Mouse (Mus musculus) midbrain, embryonic 16.5 days (tissue): ENCODE results near the gene Gm20388. TPM values are rescaled to one million over a fixed set of nuclear protein-coding genes. Genes with fewer than 3 reads are reported as not detected.

Source experiments
- ATAC-seq: fragments of 200-750 bp; cut with Nextera tagmentation; 2 replicates; pipeline ENCODE4 v1.8.0; 2017; ENCODE audit warnings: moderate TSS enrichment
- H3K27ac ChIP-seq: fragments of 300-500 bp; sonication (generic); 2 replicates; pipeline ENCODE4 v1.5.1; 2014; ENCODE audit warnings: mild to moderate bottlenecking, low read length, mixed read lengths
- H3K27me3 ChIP-seq: fragments of 300-500 bp; sonication (generic); 2 replicates; pipeline ENCODE4 v1.6.1; 2014; ENCODE audit warnings: low read depth, low read length, mixed read lengths; ENCODE audit not compliant: control insufficient read depth, insufficient read depth
- H3K36me3 ChIP-seq: fragments of 300-500 bp; sonication (generic); 2 replicates; pipeline ENCODE4 v1.6.1; 2014; ENCODE audit warnings: mild to moderate bottlenecking, low read length, moderate library complexity, mixed read lengths; ENCODE audit not compliant: control insufficient read depth, insufficient read depth
- H3K4me1 ChIP-seq: fragments of 300-500 bp; sonication (generic); 2 replicates; pipeline ENCODE4 v1.6.1; 2014; ENCODE audit warnings: mild to moderate bottlenecking, low read length, mixed read lengths; ENCODE audit not compliant: control insufficient read depth, insufficient read depth
- H3K4me2 ChIP-seq: fragments of 300-500 bp; sonication (generic); 2 replicates; pipeline ENCODE4 v1.6.1; 2014; ENCODE audit warnings: mild to moderate bottlenecking, low read length, mixed read lengths
- H3K4me3 ChIP-seq: fragments of 300-500 bp; sonication (generic); 2 replicates; pipeline ENCODE4 v1.5.1; 2014; ENCODE audit warnings: low read depth, mild to moderate bottlenecking, low read length, moderate library complexity, mixed read lengths
- H3K9ac ChIP-seq: fragments of 300-500 bp; sonication (generic); 2 replicates; pipeline ENCODE4 v1.6.1; 2014; ENCODE audit warnings: low read depth, low read length, mixed read lengths
- H3K9me3 ChIP-seq: fragments of 300-500 bp; sonication (generic); replicated peaks from 2 replicates; pipeline ENCODE4 v1.6.1; 2014; ENCODE audit warnings: mild to moderate bottlenecking, low read length, mixed read lengths; ENCODE audit not compliant: control insufficient read depth, poor library complexity, severe bottlenecking
- WGBS: fragments of 180-500 bp; shearing (Covaris S2); extraction: QIAGEN DNeasy Blood & Tissue Kit; methylation state at CpG from one replicate; pipeline ENCODE4 v1.1.7; 2014; 5-methylcytosine and 5-hydroxymethylcytosine counted together
- polyA plus RNA-seq: library from polyadenylated mRNA; unstranded; fragments of >200 nt; fragmentation: Nextera tagmentation; extraction: Ambion mirVana; gene quantifications from 2 replicates; pipeline ENCODE4 v1.2.1, GENCODE M21; 2015

Gm20388 gene
- polyA plus RNA-seq, 1 experiment from 2014 or later: 7.5 TPM

- Histone ChIP-seq H3K9me3 (no peaks in the 10 kb centered on the region), H3K4me2 (no peak overlapping the region), H3K27ac (no peak overlapping the region), H3K9ac (no peak overlapping the region), H3K27me3 (0 out of 2 replicates have a peak, but pooled peaks cover 3% of the 10 kb centered on the region), H3K4me1 (no peaks in the 10 kb centered on the region), H3K36me3 (no peaks in the 10 kb centered on the region), H3K4me3 (no peak overlapping the region)
- WGBS: 82% methylated on average over 18 of the region's 18 CpGs
- no peak for ATAC-seq
Observed at GRCm38 (mm10) chr8:121525111-121525818, 1614.6 kb downstream of the Gm20388 start.

- Histone ChIP-seq H3K27ac (no peak overlapping the region), H3K9me3 (no peaks in the 10 kb centered on the region), H3K9ac (no peak overlapping the region), H3K4me1 (no peaks in the 10 kb centered on the region), H3K27me3 (0 out of 2 replicates have a peak, but pooled peaks cover 3% of the 10 kb centered on the region), H3K4me3 (no peak overlapping the region), H3K4me2 (no peak overlapping the region), H3K36me3 (no peaks in the 10 kb centered on the region)
- 73% methylated on average over 6 of the region's 6 CpGs for WGBS
- ATAC-seq: no peak
Observed at GRCm38 (mm10) chr8:121526811-121527550, 1616.3 kb downstream of the Gm20388 start.

- 87% methylated on average over 9 of the region's 9 CpGs for WGBS
- H3K9ac ChIP-seq: no peak overlapping the region
- H3K4me2 ChIP-seq: no peak overlapping the region
- H3K4me3 ChIP-seq: no peak overlapping the region
- 0 out of 2 replicates have a peak, but pooled peaks cover 3% of the 10 kb centered on the region for H3K27me3 ChIP-seq
- H3K27ac ChIP-seq: no peak overlapping the region
- H3K9me3 ChIP-seq: no peaks in the 10 kb centered on the region
- H3K36me3 ChIP-seq: no peaks in the 10 kb centered on the region
- ATAC-seq: no peak
- H3K4me1 ChIP-seq: no peaks in the 10 kb centered on the region
Observed at GRCm38 (mm10) chr8:121527751-121528150, 1617.1 kb downstream of the Gm20388 start.

GRCm38 (mm10) chr8:121528790-121529189 lies 1618.1 kb downstream of the Gm20388 start:
- Histone ChIP-seq H3K4me1 (no peaks in the 10 kb centered on the region), H3K27me3 (0 out of 2 replicates have a peak, but pooled peaks cover 3% of the 10 kb centered on the region), H3K9me3 (no peaks in the 10 kb centered on the region), H3K27ac (no peak overlapping the region), H3K4me3 (no peak overlapping the region), H3K9ac (no peak overlapping the region), H3K4me2 (no peak overlapping the region), H3K36me3 (no peaks in the 10 kb centered on the region)
- no peak for ATAC-seq
- 90% methylated on average over 15 of the region's 15 CpGs for WGBS

- Histone ChIP-seq H3K4me2 (no peak overlapping the region), H3K4me1 (no peaks in the 10 kb centered on the region), H3K36me3 (no peaks in the 10 kb centered on the region), H3K27me3 (no peaks in the 10 kb centered on the region), H3K27ac (no peak overlapping the region), H3K9me3 (no peaks in the 10 kb centered on the region), H3K4me3 (no peak overlapping the region), H3K9ac (no peak overlapping the region)
- ATAC-seq: no peak
- WGBS: 82% methylated on average over 10 of the region's 10 CpGs
Observed at GRCm38 (mm10) chr8:121530639-121531038, 1620.0 kb downstream of the Gm20388 start.

GRCm38 (mm10) chr8:121532381-121532780 lies 1621.7 kb downstream of the Gm20388 start:
- Histone ChIP-seq H3K4me1 (no peaks in the 10 kb centered on the region), H3K27me3 (no peaks in the 10 kb centered on the region), H3K4me3 (no peak overlapping the region), H3K36me3 (no peaks in the 10 kb centered on the region), H3K27ac (no peak overlapping the region), H3K9me3 (no peaks in the 10 kb centered on the region), H3K4me2 (no peak overlapping the region), H3K9ac (no peak overlapping the region)
- no peak for ATAC-seq
- 60% methylated on average over 5 of the region's 5 CpGs for WGBS

- Histone ChIP-seq H3K27me3 (no peaks in the 10 kb centered on the region; the same call in 1 of the 2 replicates), H3K36me3 (no peaks in the 10 kb centered on the region), H3K27ac (no peak overlapping the region), H3K4me1 (no peaks in the 10 kb centered on the region), H3K9ac (no peak overlapping the region), H3K4me2 (no peak overlapping the region), H3K9me3 (no peaks in the 10 kb centered on the region), H3K4me3 (no peak overlapping the region)
- WGBS: 87% methylated on average over 19 of the region's 19 CpGs
- ATAC-seq: no peak
Observed at GRCm38 (mm10) chr8:121541862-121542261, 1631.2 kb downstream of the Gm20388 start.

- H3K4me2 ChIP-seq: no peak overlapping the region
- no peaks in the 10 kb centered on the region for H3K4me1 ChIP-seq
- no peak overlapping the region for H3K27ac ChIP-seq
- no peak for ATAC-seq
- WGBS: 56% methylated on average over 13 of the region's 13 CpGs
- no peaks in the 10 kb centered on the region for H3K36me3 ChIP-seq
- no peak overlapping the region for H3K9ac ChIP-seq
- no peaks in the 10 kb centered on the region for H3K9me3 ChIP-seq
- H3K27me3 ChIP-seq: no peaks in the 10 kb centered on the region; the same call in 1 of the 2 replicates
- no peak overlapping the region for H3K4me3 ChIP-seq
Observed at GRCm38 (mm10) chr8:121542901-121543300, 1632.3 kb downstream of the Gm20388 start.

- no peak for ATAC-seq
- no peak within 1 kb of the TSS for H3K4me2 ChIP-seq
- H3K27me3 ChIP-seq: no peaks in the 10 kb centered on the region
- H3K4me1 ChIP-seq: no peaks in the 10 kb centered on the region
- WGBS: 82% methylated on average over 12 of the region's 12 CpGs
- no peaks in the 10 kb centered on the region for H3K9me3 ChIP-seq
- no peak within 1 kb of the TSS for H3K9ac ChIP-seq
- no peak within 1 kb of the TSS for H3K27ac ChIP-seq
- no peak within 1 kb of the TSS for H3K4me3 ChIP-seq
- H3K36me3 ChIP-seq: no peaks in the 10 kb centered on the region
Observed at GRCm38 (mm10) chr8:121544276-121544785, 1633.7 kb downstream of the Gm20388 start, which contains the start of gene 1700018B08Rik. Gene 1700018B08Rik (minus strand): TSS chr8:121544320.
